Mouse (Mus musculus) small intestine, adult 2 months (tissue): ENCODE measurements around the gene Krt82.

Experiments
- CTCF ChIP-seq: fragments of 200-500 bp; IDR thresholded peaks from 2 replicates; pipeline ENCODE4 v1.5.1; 2012; ENCODE audit warnings: low read depth, mild to moderate bottlenecking, control low read depth, inconsistent platforms, low read length, moderate library complexity, mixed read lengths; ENCODE audit not compliant: insufficient replicate concordance, insufficient read length; ENCODE audit errors: extremely low read depth
- POLR2A ChIP-seq: fragments of 200-500 bp; IDR thresholded peaks from 2 replicates; pipeline ENCODE4 v1.6.1; 2012; ENCODE audit warnings: low read depth, mild to moderate bottlenecking, control low read depth, inconsistent platforms, low read length, moderate library complexity

DNA sequence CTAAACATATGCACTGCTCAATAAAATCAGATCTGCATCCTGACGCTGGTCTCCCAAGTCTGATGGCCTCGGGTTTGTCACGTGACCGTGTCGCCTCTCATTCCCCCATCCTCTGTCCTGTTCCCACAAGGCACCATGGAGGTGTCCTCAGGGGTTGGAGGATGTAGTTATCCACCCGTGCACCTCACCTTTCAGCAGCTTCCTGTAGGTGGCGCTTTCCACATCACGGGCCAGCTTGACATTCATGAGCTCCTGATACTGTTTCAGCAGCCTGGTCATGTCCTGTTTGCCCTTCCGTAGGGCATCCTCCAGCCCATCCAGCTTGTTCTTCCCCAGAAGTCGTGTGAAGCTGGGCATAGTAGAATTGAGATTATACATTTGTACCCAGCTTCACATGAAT lies 37.7 kb upstream of the Krt82 start:
- peak; percentile 27; the same call in 1 of the 2 replicates for TF ChIP-seq CTCF
- no peak for TF ChIP-seq POLR2A
